Mouse (Mus musculus): Measurements from ENCODE around the gene Zan.

Zan gene

GRCm38 (mm10) chr5:137351058-137351380, 125.8 kb downstream of the Zan start:
- no peak for DNase-seq (ENCODE audit: low spot score)

- no peak for DNase-seq (ENCODE audit: low spot score)
Observed at GRCm38 (mm10) chr5:137350205-137351057, 126.4 kb downstream of the Zan start.

- peak; percentile 95 for DNase-seq (ENCODE audit: low spot score)
Observed at GRCm38 (mm10) chr5:137349384-137350204, 127.3 kb downstream of the Zan start, which contains the start of gene Ephb4. Gene Ephb4 (plus strand): TSS chr5:137350109.

GRCm38 (mm10) chr5:137348482-137349383, 128.1 kb downstream of the Zan start:
- DNase-seq (ENCODE audit: low spot score) = peak; percentile 29

- no peak for DNase-seq (ENCODE audit: low spot score)
Observed at GRCm38 (mm10) chr5:137347856-137348255, 129.0 kb downstream of the Zan start.

- no peak for DNase-seq (ENCODE audit: low spot score)
Observed at GRCm38 (mm10) chr5:137346983-137347382, 129.9 kb downstream of the Zan start.

GRCm38 (mm10) chr5:137346388-137346787, 130.5 kb downstream of the Zan start:
- no peak for DNase-seq (ENCODE audit: low spot score)

GRCm38 (mm10) chr5:137345821-137346220, 131.0 kb downstream of the Zan start:
- no peak for DNase-seq (ENCODE audit: low spot score)

- DNase-seq (ENCODE audit: low spot score) = no peak
Observed at GRCm38 (mm10) chr5:137343869-137344268, 133.0 kb downstream of the Zan start.

GRCm38 (mm10) chr5:137343412-137343811, 133.5 kb downstream of the Zan start:
- DNase-seq (ENCODE audit: low spot score) = no peak

- DNase-seq (ENCODE audit: low spot score) = no peak
Observed at GRCm38 (mm10) chr5:137342407-137343012, 134.4 kb downstream of the Zan start.

GRCm38 (mm10) chr5:137340222-137340621, 136.6 kb downstream of the Zan start:
- no peak for DNase-seq (ENCODE audit: low spot score)

GRCm38 (mm10) chr5:137339290-137339979, 137.4 kb downstream of the Zan start:
- DNase-seq (ENCODE audit: low spot score) = peak; percentile 35

- peak; percentile 31 for DNase-seq (ENCODE audit: low spot score)
Observed at GRCm38 (mm10) chr5:137338663-137339289, 138.1 kb downstream of the Zan start.

GRCm38 (mm10) chr5:137338256-137338655, 138.6 kb downstream of the Zan start:
- peak; percentile 93 for DNase-seq (ENCODE audit: low spot score)

GRCm38 (mm10) chr5:137337190-137337589, 139.7 kb downstream of the Zan start:
- DNase-seq (ENCODE audit: low spot score) = no peak

GRCm38 (mm10) chr5:137335066-137335465, 141.8 kb downstream of the Zan start:
- DNase-seq (ENCODE audit: low spot score) = no peak

GRCm38 (mm10) chr5:137334317-137334716, 142.5 kb downstream of the Zan start:
- DNase-seq (ENCODE audit: low spot score) = no peak

GRCm38 (mm10) chr5:137333512-137334174, 143.2 kb downstream of the Zan start, which contains the start of gene Slc12a9:
Gene Slc12a9 (minus strand): TSS chr5:137333597.
- DNase-seq (ENCODE audit: low spot score) = peak; percentile 95

Measured in urinary bladder, postnatal 14 days (tissue).